Mouse (Mus musculus) erythroblast, embryonic 14.5 days (primary cell): Measurements from ENCODE around the gene Banf2. TPM values are rescaled to one million over a fixed set of nuclear protein-coding genes. Genes with fewer than 3 reads are reported as not detected.

Source experiments
- H3K27me3 ChIP-seq: 2 replicates; pipeline ENCODE4 v1.6.1; 2012; ENCODE audit warnings: inconsistent platforms; ENCODE audit not compliant: control insufficient read depth
- H3K36me3 ChIP-seq: 2 replicates; pipeline ENCODE4 v1.6.1; 2012; ENCODE audit warnings: mild to moderate bottlenecking, inconsistent platforms; ENCODE audit not compliant: control insufficient read depth
- H3K4me1 ChIP-seq: 2 replicates; pipeline ENCODE4 v1.6.1; 2012; ENCODE audit warnings: inconsistent platforms; ENCODE audit not compliant: control insufficient read depth
- H3K4me3 ChIP-seq: replicated peaks from 2 replicates; pipeline ENCODE3; 2012; ENCODE audit warnings: moderate library complexity, mild to moderate bottlenecking, inconsistent platforms
- H3K9me3 ChIP-seq: 2 replicates; pipeline ENCODE4 v1.6.1; 2012; ENCODE audit warnings: low read length, inconsistent platforms, mixed read lengths; ENCODE audit not compliant: control insufficient read depth
- GATA1 ChIP-seq: IDR thresholded peaks from 2 replicates; pipeline ENCODE4 v1.6.1; 2012; ENCODE audit warnings: low read length, inconsistent platforms, mixed read lengths
- TAL1 ChIP-seq: IDR thresholded peaks from 3 replicates; pipeline ENCODE4 v1.6.1; 2012; ENCODE audit warnings: low read length, inconsistent platforms, mixed read lengths
- polyA plus RNA-seq: library from polyadenylated mRNA; stranded (reverse); fragments of >175 nt; gene quantifications from 2 replicates; pipeline ENCODE4 v1.2.3, GENCODE M21; 2012

Gene Banf2
- polyA plus RNA-seq, 1 experiment = not detected

GRCm38 (mm10) chr2:144076625-144077024 lies 43.8 kb downstream of the Banf2 start:
- Histone ChIP-seq H3K27me3 (no peaks in the 10 kb centered on the region), H3K4me3 (no peak overlapping the region), H3K4me1 (no peaks in the 10 kb centered on the region; the same call in 1 of the 2 replicates), H3K9me3 (no peaks in the 10 kb centered on the region), H3K36me3 (no peaks in the 10 kb centered on the region)
- TF ChIP-seq TAL1 = no peak
- no peak for TF ChIP-seq GATA1

- no peaks in the 10 kb centered on the region for H3K27me3 ChIP-seq
- H3K36me3 ChIP-seq = no peaks in the 10 kb centered on the region
- TF ChIP-seq GATA1 (no peak), TAL1 (no peak)
- no peaks in the 10 kb centered on the region for H3K4me1 ChIP-seq
- H3K9me3 ChIP-seq = no peaks in the 10 kb centered on the region
- no peak overlapping the region for H3K4me3 ChIP-seq
These were observed 46.0 kb downstream of the Banf2 start for GRCm38 (mm10) chr2:144078897-144079296.

GRCm38 (mm10) chr2:144086183-144086847 lies 53.5 kb downstream of the Banf2 start:
- H3K9me3 ChIP-seq = no peaks in the 10 kb centered on the region
- H3K4me1 ChIP-seq = no peaks in the 10 kb centered on the region
- TF ChIP-seq GATA1 (no peak), TAL1 (no peak)
- no peaks in the 10 kb centered on the region for H3K27me3 ChIP-seq
- H3K4me3 ChIP-seq = no peak overlapping the region
- H3K36me3 ChIP-seq = no peaks in the 10 kb centered on the region

GRCm38 (mm10) chr2:144087899-144088584 lies 55.2 kb downstream of the Banf2 start:
- Histone ChIP-seq H3K27me3 (no peaks in the 10 kb centered on the region), H3K36me3 (no peaks in the 10 kb centered on the region), H3K4me3 (no peak overlapping the region), H3K9me3 (no peaks in the 10 kb centered on the region), H3K4me1 (no peaks in the 10 kb centered on the region)
- TF ChIP-seq GATA1 (no peak), TAL1 (no peak)

GRCm38 (mm10) chr2:144092767-144093166 lies 59.9 kb downstream of the Banf2 start:
- no peak for TF ChIP-seq GATA1
- no peak for TF ChIP-seq TAL1
- no peaks in the 10 kb centered on the region for H3K9me3 ChIP-seq
- H3K27me3 ChIP-seq = no peaks in the 10 kb centered on the region
- H3K4me1 ChIP-seq = no peaks in the 10 kb centered on the region
- no peaks in the 10 kb centered on the region for H3K36me3 ChIP-seq
- no peak overlapping the region for H3K4me3 ChIP-seq

GRCm38 (mm10) chr2:144094721-144095120 lies 61.9 kb downstream of the Banf2 start:
- Histone ChIP-seq H3K27me3 (no peaks in the 10 kb centered on the region), H3K36me3 (no peaks in the 10 kb centered on the region), H3K4me3 (no peak overlapping the region), H3K9me3 (no peaks in the 10 kb centered on the region), H3K4me1 (no peaks in the 10 kb centered on the region)
- TF ChIP-seq GATA1 = no peak
- no peak for TF ChIP-seq TAL1

- Histone ChIP-seq H3K4me1 (no peaks in the 10 kb centered on the region), H3K36me3 (no peaks in the 10 kb centered on the region), H3K27me3 (peaks cover 3% of the 10 kb centered on the region; the same call in 1 of the 2 replicates), H3K9me3 (peaks cover 3% of the 10 kb centered on the region), H3K4me3 (no peak overlapping the region)
- TF ChIP-seq TAL1 (no peak), GATA1 (no peak)
These were observed 68.7 kb downstream of the Banf2 start for GRCm38 (mm10) chr2:144101463-144101961.

- H3K36me3 ChIP-seq = no peaks in the 10 kb centered on the region
- H3K27me3 ChIP-seq = peaks cover 3% of the 10 kb centered on the region; the same call in 1 of the 2 replicates
- TF ChIP-seq TAL1 = no peak
- TF ChIP-seq GATA1 = no peak
- H3K4me3 ChIP-seq = no peak overlapping the region
- no peaks in the 10 kb centered on the region for H3K4me1 ChIP-seq
- H3K9me3 ChIP-seq = no peaks in the 10 kb centered on the region
These were observed 74.5 kb downstream of the Banf2 start for GRCm38 (mm10) chr2:144107374-144107773.

GRCm38 (mm10) chr2:144107810-144108209 lies 75.0 kb downstream of the Banf2 start:
- no peak overlapping the region for H3K4me3 ChIP-seq
- no peaks in the 10 kb centered on the region for H3K4me1 ChIP-seq
- peaks cover 3% of the 10 kb centered on the region; the same call in 1 of the 2 replicates for H3K27me3 ChIP-seq
- H3K36me3 ChIP-seq = no peaks in the 10 kb centered on the region
- TF ChIP-seq GATA1 (no peak), TAL1 (no peak)
- H3K9me3 ChIP-seq = no peaks in the 10 kb centered on the region
